Mouse (Mus musculus) testis, adult 2 months (tissue): ENCODE results near the gene Disc1.

Experiments
- CTCF ChIP-seq: fragments of 200-500 bp; IDR thresholded peaks from 2 replicates; pipeline ENCODE4 v1.5.1; 2012; ENCODE audit warnings: low read depth, mild to moderate bottlenecking, inconsistent platforms, low read length, moderate library complexity; ENCODE audit not compliant: control insufficient read depth, insufficient read depth, insufficient replicate concordance
- POLR2A ChIP-seq: fragments of 200-500 bp; IDR thresholded peaks from 2 replicates; pipeline ENCODE4 v1.6.1; 2012; ENCODE audit warnings: low read depth, mild to moderate bottlenecking, inconsistent platforms, low read length, moderate library complexity; ENCODE audit not compliant: control insufficient read depth

GRCm38 (mm10) chr8:125102303-125102702 lies 48.3 kb downstream of the Disc1 start:
- no peak for TF ChIP-seq CTCF
- TF ChIP-seq POLR2A: no peak
